Mouse (Mus musculus) lung, adult 2 months (tissue): ENCODE data around the gene Duoxa1. TPM values are rescaled to one million over a fixed set of nuclear protein-coding genes. Genes with fewer than 3 reads are reported as not detected.

Experiments used
- DNase-seq: peaks from one replicate; pipeline ENCODE4 v3.0.0; 2022
- H3K4me1 ChIP-seq: fragments of 200-500 bp; 2 replicates; pipeline ENCODE4 v1.6.1; 2011; ENCODE audit warnings: low read length; ENCODE audit not compliant: control insufficient read depth, insufficient read depth
- H3K4me3 ChIP-seq: fragments of 200-500 bp; replicated peaks from 2 replicates; pipeline ENCODE3; 2011; ENCODE audit warnings: low read depth, mild to moderate bottlenecking, control low read depth, low read length; ENCODE audit errors: extremely low read depth
- CTCF ChIP-seq: fragments of 200-500 bp; IDR thresholded peaks from 2 replicates; pipeline ENCODE4 v1.5.1; 2011; ENCODE audit warnings: mild to moderate bottlenecking, low read length, control low read depth; ENCODE audit not compliant: insufficient read depth
- POLR2A ChIP-seq: fragments of 200-500 bp; IDR thresholded peaks from 2 replicates; pipeline ENCODE4 v1.6.1; 2011; ENCODE audit warnings: low read depth, mild to moderate bottlenecking, control low read depth, low read length, borderline replicate concordance; ENCODE audit errors: extremely low read depth
- WGBS: fragments of 180-500 bp; shearing (Covaris S2); methylation state at CpG from one replicate; pipeline ENCODE4 v1.1.7; 2018; 5-methylcytosine and 5-hydroxymethylcytosine counted together
- polyA plus RNA-seq: library from polyadenylated mRNA; depleted of rRNA; stranded (reverse); fragments of >200 nt; gene quantifications from 2 replicates; pipeline ENCODE4 v1.2.3, GENCODE M21; 2012

Duoxa1 gene
- polyA plus RNA-seq, 1 experiment: 9.9 TPM

DNA sequence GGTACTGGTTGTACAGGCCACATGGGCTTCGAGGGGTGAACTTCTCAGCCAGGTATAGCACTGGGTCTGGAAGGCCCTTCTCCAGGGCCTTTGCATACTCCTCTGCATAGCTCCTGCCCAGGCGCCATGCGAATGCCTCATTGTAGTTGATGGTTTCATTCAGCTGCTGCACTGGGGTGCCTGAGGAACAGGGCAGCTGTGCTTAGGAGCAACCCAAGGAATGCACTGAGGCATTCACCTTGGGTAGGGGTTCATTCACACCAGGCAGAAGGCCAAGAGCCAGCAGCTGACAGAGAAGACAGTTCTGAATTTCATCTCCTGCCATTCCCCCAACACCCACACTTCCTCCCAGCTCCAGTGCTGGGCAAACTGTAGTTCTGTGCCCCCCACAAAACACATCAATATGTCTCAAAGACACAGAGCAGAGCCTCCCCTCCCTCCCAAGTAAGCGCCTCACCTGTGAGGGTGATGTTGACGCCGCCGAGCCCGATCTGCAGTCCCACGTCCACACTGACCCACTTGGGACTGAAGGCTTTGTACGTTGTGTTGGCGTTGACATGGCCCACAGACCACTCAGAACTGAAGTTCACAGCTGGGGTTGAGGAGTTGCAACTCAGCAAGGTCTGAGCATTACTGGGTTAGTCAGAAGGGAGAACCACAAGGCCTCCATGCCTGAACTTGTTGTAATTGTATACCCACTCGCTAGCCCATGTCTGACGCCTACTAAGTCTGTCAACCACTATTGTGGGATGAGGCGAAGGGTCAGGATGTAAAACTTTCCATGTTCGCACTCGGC, 8.2 kb downstream of the Duoxa1 start:
- TF ChIP-seq CTCF (no peak), POLR2A (no peak)
- WGBS: 87% methylated on average over 16 of the region's 16 CpGs
- no peak for DNase-seq
- H3K4me3 ChIP-seq: no peak overlapping the region
- H3K4me1 ChIP-seq: peaks cover 11% of the 10 kb centered on the region

DNA sequence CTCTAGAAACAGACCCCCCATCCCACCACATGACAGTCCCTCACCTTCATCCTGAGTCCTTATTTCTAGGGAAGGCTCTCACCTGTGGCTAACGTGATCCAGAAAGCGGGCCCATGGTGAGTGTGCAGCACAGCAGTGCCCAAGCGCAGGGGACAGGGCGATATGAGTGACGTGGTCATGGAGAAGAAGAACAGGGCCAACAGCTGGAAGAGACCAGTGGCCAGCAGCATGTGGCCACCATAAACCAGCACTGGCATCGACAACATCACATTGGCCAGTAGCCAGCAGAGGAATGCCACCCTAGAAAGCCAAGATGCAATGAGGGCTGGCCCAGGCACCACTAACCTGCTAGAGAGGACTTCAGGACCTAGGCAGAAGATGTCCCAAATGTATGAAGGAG, 9.0 kb downstream of the Duoxa1 start:
- no peak for DNase-seq

DNA sequence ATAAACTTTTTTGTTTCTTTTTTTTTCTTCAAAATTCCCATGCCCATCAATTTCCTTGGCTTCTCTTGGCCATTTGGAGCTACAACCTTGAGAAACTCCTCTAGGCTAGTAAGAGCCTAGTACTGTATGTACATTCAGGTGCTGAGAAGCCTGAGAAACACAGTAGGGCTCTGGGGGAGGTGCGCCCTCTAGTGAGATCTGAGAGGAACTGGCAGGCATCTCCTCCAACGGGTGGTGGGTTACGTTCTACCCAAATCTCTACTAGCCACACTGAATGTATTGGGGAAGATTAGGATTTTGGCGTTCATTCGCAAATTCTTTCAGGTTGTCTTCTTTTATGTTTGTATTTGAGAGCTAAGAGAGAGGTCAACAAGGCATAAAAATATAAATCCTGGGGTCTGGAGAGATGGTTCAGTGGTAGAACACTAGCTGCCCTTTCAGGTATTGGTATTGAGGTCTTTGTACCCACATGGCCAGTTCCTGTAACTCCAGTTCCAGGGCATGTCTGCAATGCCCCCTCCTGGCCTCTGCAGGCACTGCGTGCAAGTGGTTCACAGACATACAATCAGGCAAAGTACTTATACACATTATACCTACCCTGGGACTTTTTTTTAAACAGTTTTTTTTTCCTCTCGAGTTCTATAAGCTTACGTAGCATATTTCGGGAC, 10.8 kb downstream of the Duoxa1 start:
- 9% methylated on average over 9 of the region's 9 CpGs for WGBS
- DNase-seq: peak; percentile 35
- Histone ChIP-seq H3K4me3 (no peak overlapping the region), H3K4me1 (peaks cover 13% of the 10 kb centered on the region)
- TF ChIP-seq CTCF (peak; percentile 85), POLR2A (no peak)

More for the DNA sequence above, 9.0 kb downstream of the Duoxa1 start:
- TF ChIP-seq POLR2A: no peak
- TF ChIP-seq CTCF: no peak
- Histone ChIP-seq H3K4me3 (no peak overlapping the region), H3K4me1 (peaks cover 11% of the 10 kb centered on the region)
- WGBS: 85% methylated on average over 6 of the region's 6 CpGs

DNA sequence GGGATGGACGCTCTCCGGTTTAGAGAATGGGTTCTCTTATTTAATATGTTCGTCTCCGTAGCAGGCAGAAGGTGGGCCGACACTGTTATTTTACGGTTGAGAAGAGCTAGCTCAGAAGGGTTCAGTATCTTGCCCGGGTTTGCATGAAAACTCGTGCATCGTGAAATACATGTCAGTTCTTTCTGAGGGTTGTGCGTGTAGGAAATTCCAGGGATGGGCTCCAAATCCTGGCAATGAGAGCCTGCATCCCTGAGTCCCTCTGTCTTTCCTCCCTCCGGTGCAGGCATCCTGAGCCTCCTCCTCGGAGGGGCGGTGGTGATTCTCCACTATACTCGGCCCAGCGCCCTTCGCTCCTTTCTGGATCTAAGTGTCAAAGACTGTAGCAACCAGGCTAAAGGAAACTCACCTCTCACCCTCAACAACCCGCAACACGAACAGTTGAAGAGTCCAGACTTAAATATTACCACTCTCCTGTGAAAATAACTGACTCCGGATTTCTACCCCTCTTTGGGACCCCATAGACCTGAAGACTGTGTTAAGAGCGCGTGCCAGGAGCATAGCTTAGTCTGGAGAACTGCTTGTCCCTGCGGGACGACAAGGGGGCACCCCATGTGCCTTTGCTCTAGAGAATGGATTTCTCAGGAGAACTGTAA, 11.5 kb downstream of the Duoxa1 start:
- H3K4me3 ChIP-seq: no peak overlapping the region
- no peak for TF ChIP-seq CTCF
- no peak for TF ChIP-seq POLR2A
- WGBS: 8% methylated on average over 23 of the region's 23 CpGs
- no peak for DNase-seq
- peaks cover 13% of the 10 kb centered on the region for H3K4me1 ChIP-seq

DNA sequence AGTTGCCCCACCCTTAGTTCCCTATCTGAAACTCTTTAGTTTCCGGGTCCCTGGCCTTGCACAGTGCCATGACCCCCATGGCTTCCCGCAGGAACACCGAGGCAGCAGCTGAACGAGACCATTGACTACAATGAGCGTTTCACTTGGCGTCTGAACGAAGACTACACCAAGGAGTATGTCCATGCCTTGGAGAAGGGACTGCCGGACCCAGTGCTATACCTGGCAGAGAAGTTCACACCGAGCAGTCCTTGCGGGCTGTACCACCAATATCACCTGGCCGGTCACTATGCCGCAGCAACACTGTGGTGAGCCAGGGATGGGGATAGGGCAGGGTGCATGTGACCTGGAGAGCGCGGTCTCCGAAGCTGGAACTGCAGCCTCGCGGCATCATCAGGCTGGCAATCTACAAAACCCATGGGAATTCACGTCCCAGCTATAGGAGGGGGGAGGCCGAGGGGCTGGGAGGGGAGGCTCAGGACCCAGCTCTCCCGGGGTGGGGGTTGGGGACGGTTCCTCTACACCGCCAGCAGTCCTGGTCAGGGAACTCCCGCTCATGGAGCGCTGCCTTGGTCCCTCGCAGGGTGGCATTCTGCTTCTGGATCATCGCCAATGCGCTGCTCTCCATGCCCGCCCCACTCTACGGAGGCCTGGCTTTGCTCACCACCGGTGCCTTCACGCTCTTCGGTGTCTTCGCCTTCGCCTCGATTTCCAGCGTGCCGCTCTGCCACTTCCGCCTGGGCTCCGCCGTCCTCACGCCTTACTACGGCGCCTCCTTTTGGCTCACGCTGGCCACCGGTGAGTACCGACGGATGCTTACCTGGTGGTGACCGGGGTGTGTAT, 12.2 kb downstream of the Duoxa1 start:
- peak; percentile 17 for DNase-seq
- H3K4me1 ChIP-seq: peaks cover 13% of the 10 kb centered on the region
- 2% methylated on average over 48 of the region's 48 CpGs for WGBS
- TF ChIP-seq POLR2A: no peak
- no peak for TF ChIP-seq CTCF
- peak overlapping the region; percentile 5 for H3K4me3 ChIP-seq

GRCm38 (mm10) chr2:122300656-122301020, 12.9 kb downstream of the Duoxa1 start:
- Histone ChIP-seq H3K4me3 (no peak overlapping the region), H3K4me1 (peaks cover 13% of the 10 kb centered on the region)
- TF ChIP-seq POLR2A (no peak), CTCF (no peak)
- WGBS: 12% methylated on average over 14 of the region's 14 CpGs
- no peak for DNase-seq

- TF ChIP-seq CTCF (no peak), POLR2A (no peak)
- Histone ChIP-seq H3K4me3 (no peak overlapping the region), H3K4me1 (peaks cover 13% of the 10 kb centered on the region)
- no peak for DNase-seq
- WGBS: 25% methylated on average over 14 of the region's 14 CpGs
Measured at GRCm38 (mm10) chr2:122299911-122300655, 13.4 kb downstream of the Duoxa1 start.

GRCm38 (mm10) chr2:122298596-122299490, 14.7 kb downstream of the Duoxa1 start, which contains the start of gene Duoxa2:
Gene Duoxa2, plus strand, starts transcription at chr2:122298900.
- Histone ChIP-seq H3K4me1 (peaks cover 13% of the 10 kb centered on the region), H3K4me3 (peak within 1 kb of the TSS; percentile 10)
- 2% methylated on average over 43 of the region's 43 CpGs for WGBS
- no peak for DNase-seq
- TF ChIP-seq CTCF: no peak
- no peak for TF ChIP-seq POLR2A
